Mouse (Mus musculus): ENCODE data around the gene Syna.

Gene Syna

DNA sequence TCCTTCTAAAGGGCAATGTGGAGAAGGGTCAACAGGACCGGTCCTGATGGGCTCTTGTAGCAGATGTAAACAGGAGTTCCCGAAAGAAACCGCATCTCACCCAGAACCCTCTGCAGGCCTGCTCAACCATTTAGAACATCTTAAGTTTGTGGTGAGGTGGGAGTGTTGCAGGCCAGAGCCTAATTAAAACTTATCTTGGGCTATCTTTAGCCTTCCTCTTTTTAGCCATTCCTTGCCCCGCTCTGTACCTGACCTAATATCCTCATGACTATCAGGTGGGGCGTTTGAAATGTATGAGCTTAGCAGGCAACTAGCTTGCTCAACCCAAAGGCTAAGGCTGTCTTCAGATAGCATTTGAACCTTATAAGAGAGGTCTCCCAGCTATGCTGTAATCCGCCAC is 5.7 kb upstream of the Syna start:
- no peak for DNase-seq

- no peak for DNase-seq
These were observed 4.3 kb upstream of the Syna start for GRCm38 (mm10) chr5:134564272-134564671.

DNA sequence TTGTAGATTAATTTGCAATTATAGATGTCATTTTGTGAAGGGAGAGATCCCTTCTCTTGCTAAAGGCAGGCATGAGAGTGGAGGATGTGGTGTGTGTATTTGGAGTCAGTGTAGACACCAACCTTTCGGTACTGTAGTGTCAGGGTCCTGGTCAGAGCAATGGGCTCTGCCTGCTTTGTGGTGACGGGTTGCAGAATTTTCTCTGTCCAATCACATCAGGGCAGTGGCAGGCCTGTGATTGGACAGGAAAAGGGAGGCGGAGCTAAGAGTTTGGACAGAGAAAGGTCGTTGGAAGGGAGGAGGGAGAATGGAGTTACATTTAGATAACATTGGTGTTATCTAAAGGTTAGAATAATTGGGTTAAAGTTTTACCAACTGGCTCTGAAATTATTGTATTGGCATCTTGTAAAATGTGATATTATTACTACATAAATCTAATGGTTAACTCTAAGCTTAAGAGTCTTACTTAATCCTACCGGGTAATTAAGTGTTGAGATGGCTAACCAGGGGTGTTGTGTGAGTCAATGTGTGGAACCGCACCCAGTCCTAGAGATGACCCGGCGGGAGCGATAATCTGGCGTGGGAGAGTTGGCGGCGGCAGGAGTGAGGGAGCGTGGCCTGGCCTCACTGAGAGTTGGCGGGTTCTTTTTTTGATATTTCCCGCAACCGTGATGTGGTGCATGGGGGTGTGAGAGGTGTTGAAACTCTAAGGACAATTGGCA is 640 bp upstream of the Syna start:
- no peak for DNase-seq

GRCm38 (mm10) chr5:134555463-134556164 is 4.4 kb downstream of the Syna start:
- peak; percentile 78 for DNase-seq

DNA sequence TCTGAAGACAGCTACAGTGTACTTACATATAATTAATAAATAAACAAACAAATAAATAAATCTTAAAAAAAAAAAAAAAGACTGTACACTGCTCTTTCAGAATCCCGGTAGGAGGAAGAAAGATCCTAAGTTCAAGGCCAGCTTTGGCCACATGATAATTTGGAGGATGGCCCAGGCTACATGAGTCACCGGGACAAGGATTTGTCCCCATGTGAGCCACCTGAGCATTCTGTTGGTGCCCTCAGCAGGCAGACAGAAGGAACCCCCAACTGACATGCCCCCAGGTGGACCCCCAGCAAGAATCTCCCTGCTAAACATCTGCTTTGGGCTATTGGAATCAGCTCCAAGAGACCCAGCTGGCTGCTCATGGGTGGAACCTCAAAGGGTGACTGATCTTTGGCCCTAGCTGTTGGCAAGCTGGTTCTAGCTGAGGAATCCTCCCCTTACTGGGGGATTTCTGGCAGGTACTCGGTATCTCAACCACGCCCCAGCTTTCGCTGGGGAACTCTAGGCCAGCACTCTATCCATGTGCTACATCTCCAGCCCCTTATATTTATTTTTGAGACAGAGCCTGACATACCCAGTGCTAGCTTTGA is 5.9 kb downstream of the Syna start:
- DNase-seq, result no peak

- DNase-seq, result peak; percentile 97 to 98
These were observed 7.6 kb downstream of the Syna start, which contains the start of gene Clip2 for GRCm38 (mm10) chr5:134552110-134552972. Gene Clip2, minus strand, starts transcription at chr5:134552434.

DNA sequence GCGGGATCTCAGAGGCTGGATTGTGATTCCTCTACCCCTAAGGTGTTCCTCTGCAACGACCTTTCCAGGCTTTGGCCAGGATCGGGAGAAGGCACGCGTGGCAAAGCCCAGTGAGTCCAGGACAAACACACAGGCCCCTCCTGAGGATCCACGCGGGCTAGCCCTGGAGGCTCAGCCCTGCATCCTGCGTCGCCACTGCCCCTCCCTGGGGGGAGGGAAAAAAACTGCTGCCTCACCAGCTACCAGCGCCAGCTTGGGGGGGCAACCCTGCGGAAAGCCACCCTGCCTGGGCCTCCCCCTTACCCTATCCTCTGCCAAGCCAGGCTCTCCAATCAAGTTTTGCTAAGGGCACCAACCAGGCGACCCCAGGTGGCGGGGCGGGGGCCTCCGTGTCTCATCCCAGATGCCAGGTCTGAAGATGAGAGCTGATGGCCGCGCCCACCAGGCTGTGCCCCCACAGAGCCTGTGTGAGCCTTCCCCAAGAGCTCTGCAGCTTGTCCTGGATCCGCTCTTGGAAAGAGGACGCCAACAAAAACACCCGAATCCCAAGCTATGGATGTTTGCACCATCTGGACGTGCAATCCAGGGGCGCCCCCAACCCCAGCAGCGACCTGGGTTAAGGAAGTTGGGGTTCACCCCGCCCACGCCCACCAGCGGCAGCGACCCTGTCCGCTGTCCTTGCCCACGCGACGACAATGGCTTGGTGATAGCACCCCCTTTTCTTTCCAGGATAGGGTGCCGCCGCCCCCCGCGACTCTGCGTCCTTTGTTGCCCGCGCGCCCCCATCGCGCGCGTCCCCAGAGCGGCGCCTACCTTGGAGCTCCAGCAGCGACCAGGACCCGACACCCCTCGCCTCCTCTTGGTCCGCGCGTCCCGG is 8.5 kb downstream of the Syna start:
- DNase-seq, result peak; percentile 23 to 51

DNA sequence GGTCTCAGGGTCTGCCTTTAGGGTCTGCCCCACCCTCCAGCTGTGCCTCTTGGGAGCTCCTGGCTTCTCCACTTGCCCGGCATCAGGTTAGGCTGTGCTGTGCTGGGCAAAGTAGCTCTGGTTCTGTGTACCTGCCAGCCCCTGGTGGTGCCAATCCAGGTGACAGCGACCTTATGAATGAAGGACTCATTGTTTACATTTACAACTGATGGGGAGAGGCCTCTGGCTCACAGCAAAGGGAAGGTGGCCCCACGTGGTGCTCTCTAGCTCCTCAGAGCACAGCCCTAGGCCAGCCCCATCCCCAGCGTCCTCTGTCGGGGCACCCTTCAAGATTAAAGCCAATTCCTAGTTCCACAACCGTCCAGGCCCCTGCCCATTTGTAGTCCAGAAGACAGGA is 9.1 kb downstream of the Syna start:
- no peak for DNase-seq

- DNase-seq, result no peak
These were observed 10.3 kb downstream of the Syna start for GRCm38 (mm10) chr5:134549640-134550168.

GRCm38 (mm10) chr5:134548306-134548705 is 11.7 kb downstream of the Syna start:
- DNase-seq, result no peak

- DNase-seq, result no peak
These were observed 13.2 kb downstream of the Syna start for GRCm38 (mm10) chr5:134546790-134547189.

GRCm38 (mm10) chr5:134545242-134545629 is 14.7 kb downstream of the Syna start:
- no peak for DNase-seq

DNA sequence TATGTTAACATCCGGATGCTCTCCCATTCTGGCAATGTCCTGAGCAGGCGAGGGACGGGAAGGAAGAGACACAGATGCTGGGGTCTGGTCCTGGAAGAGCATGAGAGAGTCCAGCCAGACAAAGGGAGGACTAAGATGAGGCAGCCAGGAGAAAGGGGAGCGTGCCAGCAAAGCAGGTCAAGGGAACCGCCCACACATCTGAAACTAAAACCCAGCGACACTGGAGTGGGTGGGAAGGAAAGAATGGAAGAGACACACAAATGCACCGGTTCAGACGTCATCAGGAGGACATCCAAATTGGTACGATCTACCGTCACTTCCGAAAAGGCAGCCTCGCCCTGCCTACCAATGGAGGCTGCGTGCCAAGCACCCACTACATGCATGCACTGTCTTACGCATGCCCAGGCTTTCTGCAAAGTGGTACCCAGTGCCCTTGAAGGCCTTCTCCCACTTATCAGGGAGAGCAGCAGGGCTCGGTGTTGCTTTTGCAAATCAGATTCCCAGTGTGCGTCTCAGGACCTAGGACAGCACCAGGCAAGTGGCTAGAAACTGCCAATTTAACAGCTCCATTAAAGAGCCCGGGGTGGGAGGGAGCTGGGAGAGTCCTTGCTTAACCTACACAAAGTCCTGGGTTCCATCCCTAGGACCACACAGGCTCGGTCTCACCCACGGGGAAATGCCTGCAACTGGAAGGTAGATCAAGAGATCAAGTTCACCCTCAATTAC is 15.3 kb downstream of the Syna start:
- peak in 1 of 2 experiments; percentile 43 for DNase-seq

GRCm38 (mm10) chr5:134541640-134542039 is 18.3 kb downstream of the Syna start:
- peak; percentile 78 to 82 for DNase-seq

DNA sequence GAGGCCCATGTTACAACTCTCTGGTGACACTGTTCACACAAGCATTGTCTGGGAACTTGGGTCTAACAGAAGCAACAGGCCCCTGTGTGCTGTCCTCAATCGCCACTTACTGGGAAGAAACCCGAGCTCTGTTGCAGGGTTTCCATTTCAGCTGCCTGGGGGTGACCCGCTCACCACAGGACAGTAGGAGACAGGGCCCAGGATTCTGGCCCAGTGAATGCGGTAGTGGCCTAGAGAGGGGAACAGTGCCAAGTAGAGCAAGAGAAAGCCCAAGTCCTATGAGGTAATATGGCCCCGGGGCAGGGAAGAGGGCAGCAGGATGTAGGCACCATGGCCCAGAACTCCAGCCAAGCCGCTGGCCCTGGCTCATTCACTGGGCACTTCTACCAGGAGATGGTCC is 19.1 kb downstream of the Syna start:
- peak; percentile 50 to 57 for DNase-seq

GRCm38 (mm10) chr5:134539891-134540290 is 20.1 kb downstream of the Syna start:
- DNase-seq, result peak; percentile 50 to 73

- DNase-seq, result no peak
These were observed 23.9 kb downstream of the Syna start for GRCm38 (mm10) chr5:134536036-134536435.

DNA sequence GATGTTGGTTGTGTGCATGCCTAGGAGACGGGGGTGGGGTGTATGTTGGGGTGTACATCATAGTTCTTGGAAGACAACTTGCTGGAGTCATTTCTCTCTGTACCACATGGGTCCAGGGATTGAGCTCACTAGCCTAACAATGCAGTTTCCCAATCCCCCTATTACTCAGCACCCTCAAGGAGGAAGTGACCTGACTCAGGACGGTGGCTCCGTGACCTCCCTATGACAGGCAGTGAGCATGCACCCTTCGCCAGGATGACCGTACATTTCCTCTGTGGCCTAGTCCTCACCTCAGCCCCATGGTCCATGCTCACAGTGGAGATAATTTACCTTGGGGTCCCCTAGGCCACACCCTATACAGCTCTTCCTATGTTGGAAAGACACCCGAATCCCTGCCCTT is 27.6 kb downstream of the Syna start:
- DNase-seq, result peak; percentile 46 to 48

DNA sequence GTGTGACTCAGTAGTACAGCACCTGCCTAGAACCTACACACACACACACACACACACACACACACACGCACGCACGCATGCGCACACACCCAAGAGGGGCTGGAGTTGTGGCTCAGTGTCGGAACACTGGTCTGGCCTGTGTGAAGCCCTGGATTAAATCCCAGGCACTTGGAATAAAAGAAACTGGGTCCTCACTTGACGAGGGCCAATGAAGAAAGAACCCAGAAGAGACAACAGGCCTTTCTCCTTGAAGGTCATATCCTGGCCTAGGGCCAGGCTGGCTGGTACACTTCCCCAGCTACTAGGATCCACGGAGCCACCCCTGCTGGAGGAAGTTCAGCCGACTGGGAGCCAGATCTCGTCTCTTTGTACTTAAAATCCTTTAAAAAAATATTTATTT is 28.4 kb downstream of the Syna start:
- DNase-seq, result no peak

- peak; percentile 40 to 65 for DNase-seq
These were observed 29.1 kb downstream of the Syna start for GRCm38 (mm10) chr5:134530830-134531229.

GRCm38 (mm10) chr5:134528488-134528887 is 31.5 kb downstream of the Syna start:
- no peak for DNase-seq
